Mouse (Mus musculus) retina, embryonic 14.5 days (tissue): ENCODE measurements around the gene Olfr324.

ENCODE experiments used
- DNase-seq: peaks from one replicate; pipeline ENCODE4 v3.0.0-alpha.2; 2015; ENCODE audit warnings: low spot score

The Olfr324 gene

DNA sequence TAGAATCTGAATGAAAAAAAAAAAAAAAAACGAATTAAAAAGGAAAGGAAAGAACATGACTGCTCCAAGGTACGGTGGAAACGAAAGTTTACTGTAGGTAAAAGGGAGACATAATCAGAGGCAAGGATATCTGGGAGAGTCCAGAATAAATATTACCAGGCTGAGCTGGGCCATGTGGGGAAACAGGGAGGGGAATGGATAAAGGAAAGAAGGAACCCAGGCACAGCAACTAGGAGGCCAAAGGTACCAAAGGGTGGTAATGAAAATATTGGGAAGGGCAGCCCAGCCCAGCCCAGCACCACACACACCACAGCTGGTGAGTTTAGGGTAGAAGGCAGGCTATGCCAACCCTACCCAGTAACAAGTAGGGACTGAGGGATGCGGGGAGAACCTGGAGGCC, 40.0 kb downstream of the Olfr324 start:
- no peak for DNase-seq

- DNase-seq, result peak; percentile 78
Measured at GRCm38 (mm10) chr11:58636376-58636977, 41.6 kb downstream of the Olfr324 start.

DNA sequence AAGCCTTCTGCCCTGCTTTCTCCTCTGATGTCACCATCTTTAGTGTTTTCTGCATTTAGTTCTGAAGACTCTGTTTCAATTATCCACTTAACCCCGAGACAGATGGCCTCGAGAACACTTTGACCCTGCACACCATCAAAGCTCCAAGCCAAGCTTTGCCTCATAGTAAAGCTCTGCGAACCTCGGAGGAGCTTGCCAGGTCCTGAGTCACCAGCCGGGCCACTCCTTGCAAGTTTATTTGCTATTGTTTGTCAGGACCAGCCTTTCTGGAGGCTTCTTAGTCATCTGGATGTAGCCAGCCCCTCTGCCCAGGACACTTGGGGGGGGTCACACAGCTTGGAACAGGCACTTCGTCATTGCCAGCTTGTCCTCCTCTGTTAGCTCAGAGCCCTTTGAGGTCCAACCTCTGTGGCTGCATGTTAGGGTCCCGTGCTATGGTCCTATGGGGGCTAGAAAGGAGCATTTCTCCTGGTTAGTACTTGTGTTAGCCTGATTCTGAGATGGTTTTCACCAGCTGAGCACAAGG, 43.3 kb downstream of the Olfr324 start:
- DNase-seq, result no peak

DNA sequence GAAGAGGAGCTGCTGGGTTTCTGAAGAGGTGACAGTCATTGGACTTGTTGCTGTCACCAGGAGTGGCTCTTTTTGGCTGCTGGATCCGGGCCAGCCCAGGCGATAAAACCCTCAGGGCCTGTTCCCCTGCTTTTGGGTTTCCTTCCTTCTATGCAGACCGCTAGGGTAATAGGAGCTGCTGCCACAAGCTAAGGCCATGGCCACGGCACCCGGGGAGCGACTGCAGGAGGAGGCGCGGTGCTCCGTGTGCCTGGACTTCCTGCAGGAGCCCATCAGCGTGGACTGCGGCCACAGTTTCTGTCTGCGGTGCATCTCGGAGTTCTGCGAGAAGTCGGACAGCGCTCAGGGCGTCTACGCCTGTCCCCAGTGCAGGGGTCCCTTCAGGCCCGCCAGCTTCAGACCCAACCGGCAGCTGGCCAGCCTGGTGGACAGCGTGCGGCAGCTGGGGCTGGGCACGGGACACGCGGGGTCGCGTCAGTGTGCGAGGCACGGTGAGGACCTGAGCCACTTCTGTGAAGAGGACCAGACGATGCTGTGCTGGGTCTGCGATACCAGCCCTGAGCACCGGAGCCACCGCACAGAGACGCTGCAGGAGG, 45.5 kb downstream of the Olfr324 start, which contains the start of gene Trim58:
Gene Trim58 (plus strand): TSS at position 194 of the 596 bp plus-strand sequence.
- DNase-seq, result peak; percentile 41

GRCm38 (mm10) chr11:58641057-58641456, 46.1 kb downstream of the Olfr324 start:
- DNase-seq, result no peak

- DNase-seq, result no peak
Measured at GRCm38 (mm10) chr11:58641638-58642358, 46.9 kb downstream of the Olfr324 start.

GRCm38 (mm10) chr11:58643350-58643749, 48.4 kb downstream of the Olfr324 start:
- DNase-seq, result peak; percentile 57
